Mouse (Mus musculus) megakaryocyte, adult 5-6 weeks (primary cell): ENCODE results near the gene Cdc42. TPM values are rescaled to one million over a fixed set of nuclear protein-coding genes. Genes with fewer than 3 reads are reported as not detected.

ENCODE experiments used
- ATAC-seq: 2 replicates; pipeline ENCODE4 v1.8.0; 2016; ENCODE audit warnings: mild to moderate bottlenecking, inconsistent platforms; ENCODE audit not compliant: poor library complexity, severe bottlenecking
- total RNA-seq, 2 experiments: library from RNA; stranded (forward) in 1 of 2; stranded (reverse) in 1 of 2; fragments of 153-499, 151-499 nt in 1 of 2; fragments of 221-1000, 200-1000 nt in 1 of 2; gene quantifications; 2 replicates each; pipeline versions ENCODE4 v1.2.3 to v1.2.4; 2015 to 2017

Cdc42 gene
- total RNA-seq, 2 experiments from 2014 or later: 1,090 to 1,141 TPM

GRCm38 (mm10) chr4:137371596-137372523 lies 14.3 kb upstream of the Cdc42 start:
- ATAC-seq: no peak

GRCm38 (mm10) chr4:137369954-137370750 lies 12.6 kb upstream of the Cdc42 start:
- ATAC-seq: peak; percentile 30

DNA sequence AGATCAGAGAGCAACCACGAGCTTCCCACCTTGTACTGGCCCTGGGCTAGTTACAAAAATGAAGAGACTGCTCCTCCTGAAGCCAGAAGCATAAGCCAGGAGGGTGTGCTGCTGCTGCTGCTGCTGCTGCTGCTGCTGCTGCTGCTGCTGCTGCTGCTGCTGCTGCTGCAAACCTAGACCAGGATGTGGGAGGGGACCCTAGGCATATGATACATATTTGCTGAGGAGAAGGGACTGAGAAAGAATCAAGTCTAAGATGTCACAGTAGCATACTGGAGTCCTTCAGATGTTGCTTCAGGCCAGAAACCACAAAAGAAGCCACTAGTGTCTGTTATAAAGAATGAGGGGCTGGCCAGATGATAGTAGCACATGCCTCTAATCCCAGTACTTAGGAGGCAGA lies 10.7 kb upstream of the Cdc42 start:
- peak; percentile 5 for ATAC-seq

- ATAC-seq: peak; percentile 79
Observed at GRCm38 (mm10) chr4:137367275-137368088, 10.0 kb upstream of the Cdc42 start.

DNA sequence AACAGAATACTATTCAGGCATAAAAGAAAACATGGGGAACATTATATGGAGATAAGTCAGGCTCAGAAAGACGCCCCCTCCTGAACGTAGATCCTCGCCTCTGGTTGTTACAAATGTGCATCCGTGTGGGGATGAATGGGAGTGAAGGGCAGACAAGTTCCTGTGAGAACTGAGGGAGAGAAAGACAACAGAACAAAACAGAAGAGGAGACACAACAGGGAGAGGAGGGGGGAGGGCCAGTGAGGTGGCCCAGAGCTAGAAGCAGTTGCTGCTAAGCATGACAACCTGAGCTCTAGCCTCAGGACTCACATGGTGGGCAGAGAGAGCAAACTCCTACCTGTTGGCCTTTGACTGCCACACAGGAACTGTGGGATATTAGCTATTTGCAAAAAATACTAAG lies 8.6 kb upstream of the Cdc42 start:
- no peak for ATAC-seq

DNA sequence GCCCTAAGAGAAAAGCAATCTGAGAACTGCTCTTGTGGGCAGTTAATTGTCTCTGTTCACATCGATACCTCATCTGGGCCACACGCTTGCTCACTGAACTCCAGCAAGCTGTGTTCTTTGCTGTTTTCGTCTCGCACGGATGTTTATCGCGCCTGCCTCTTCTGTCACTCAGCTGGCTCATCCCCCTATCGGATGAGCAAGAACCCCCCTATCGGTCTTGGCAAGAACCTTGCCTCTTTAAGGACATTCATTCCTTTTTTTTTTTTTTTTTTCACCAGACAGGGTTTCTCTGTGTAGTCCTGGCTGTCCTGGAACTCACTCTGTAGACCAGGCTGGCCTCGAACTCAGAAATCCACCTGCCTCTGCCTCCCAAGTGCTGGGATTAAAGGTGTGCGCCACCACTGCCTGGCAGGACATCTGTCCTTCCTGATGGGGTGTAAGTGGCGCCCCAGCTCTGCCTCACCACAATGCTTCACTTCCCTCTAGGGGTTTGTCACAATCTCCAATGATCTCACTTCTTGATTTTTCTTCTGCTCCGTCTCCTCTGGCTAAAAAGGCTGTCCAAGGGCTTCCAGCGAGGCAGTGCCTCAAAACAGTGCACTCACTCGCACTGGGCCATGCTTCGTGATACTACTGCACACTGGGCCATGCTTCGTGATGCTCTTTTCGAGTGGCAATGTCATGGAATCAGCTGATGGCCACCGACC lies 8.0 kb upstream of the Cdc42 start:
- ATAC-seq: peak; percentile 74

- no peak for ATAC-seq
Observed at GRCm38 (mm10) chr4:137364826-137365225, 7.3 kb upstream of the Cdc42 start.

- no peak for ATAC-seq
Observed at GRCm38 (mm10) chr4:137360996-137361395, 3.5 kb upstream of the Cdc42 start.

- ATAC-seq: peak; percentile 46
Observed at GRCm38 (mm10) chr4:137358291-137359002, 927 bp upstream of the Cdc42 start.

GRCm38 (mm10) chr4:137356674-137357510 lies 628 bp downstream of the Cdc42 start:
- ATAC-seq: peak; percentile 56

DNA sequence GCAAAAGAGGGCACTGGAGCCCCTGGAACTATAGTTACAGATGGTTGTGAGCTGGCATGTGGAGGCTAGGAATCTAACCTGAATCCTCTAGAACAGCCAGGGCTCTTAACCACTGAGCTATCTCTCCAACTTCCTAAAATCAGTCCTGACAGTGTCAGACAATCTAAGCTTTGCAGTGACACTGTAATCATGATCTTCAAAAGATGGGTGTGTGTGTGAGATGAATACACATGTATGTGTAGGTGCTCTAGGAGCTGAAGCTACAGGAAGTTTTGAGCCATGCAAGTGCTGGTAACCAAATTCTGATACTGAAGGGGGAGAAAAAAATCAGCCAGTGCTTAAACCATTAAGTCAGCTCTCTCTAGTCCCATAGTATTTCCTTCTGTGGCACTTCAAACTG lies 6.9 kb downstream of the Cdc42 start:
- no peak for ATAC-seq

- peak; percentile 99 for ATAC-seq
Observed at GRCm38 (mm10) chr4:137345790-137346189, 11.7 kb downstream of the Cdc42 start.

GRCm38 (mm10) chr4:137345112-137345511 lies 12.4 kb downstream of the Cdc42 start:
- ATAC-seq: no peak

GRCm38 (mm10) chr4:137342816-137343215 lies 14.7 kb downstream of the Cdc42 start:
- no peak for ATAC-seq

GRCm38 (mm10) chr4:137339415-137339814 lies 18.1 kb downstream of the Cdc42 start:
- ATAC-seq: no peak

- no peak for ATAC-seq
Observed at GRCm38 (mm10) chr4:137336468-137336867, 21.1 kb downstream of the Cdc42 start.

GRCm38 (mm10) chr4:137332051-137332450 lies 25.5 kb downstream of the Cdc42 start:
- ATAC-seq: no peak

DNA sequence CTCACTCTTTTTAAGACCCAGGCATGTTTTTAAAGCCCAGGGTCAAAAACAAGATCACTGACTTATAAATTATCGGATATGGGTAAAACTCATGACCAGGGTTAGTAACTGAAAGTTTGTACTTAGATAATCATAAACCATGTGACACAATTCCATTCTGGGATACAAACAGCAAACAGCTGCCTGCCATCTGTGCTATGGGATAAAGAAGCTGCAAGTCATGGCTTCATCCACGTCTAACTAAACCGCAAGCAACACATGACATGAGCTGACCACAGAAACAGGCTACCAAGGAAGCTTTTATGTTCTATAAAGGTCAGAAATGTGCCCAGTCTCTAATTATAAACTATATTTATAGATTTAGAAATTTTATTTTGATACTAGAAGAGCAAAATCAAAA lies 31.0 kb downstream of the Cdc42 start:
- ATAC-seq: no peak

GRCm38 (mm10) chr4:137324926-137325325 lies 32.6 kb downstream of the Cdc42 start:
- no peak for ATAC-seq
